ENCODE assay signal across 8 mouse cellular contexts in genomic region chr11:97699626-97700002, GRCm38 (mm10). TPM values are rescaled to one million over a fixed set of nuclear protein-coding genes. Genes with fewer than 3 reads are reported as not detected.
DNase-seq lines count a peak whose midpoint lies in the region; ATAC-seq and TF ChIP-seq lines count a peak whose summit lies in the region.

No protein-coding gene starts in this region.

- peak; percentile 87; the same call in 1 of the 2 replicates for TF ChIP-seq POLR2A in cerebellum, adult 2 months (IDR thresholded peaks at IDR 0.05; ENCODE audit: borderline replicate concordance, insufficient read depth, low read length)

- peak; percentile 62 for DNase-seq in MEL-GATA-1-ER (ENCODE audit: extremely low read depth, low read depth)
- DNase-seq in cerebellum, adult 2 months = peak; percentile 84 to 87
- peak; percentile 96 for DNase-seq in hindbrain, embryonic 10.5 days (ENCODE audit: low spot score)
- peak; percentile 78 to 86 for DNase-seq in layer of hippocampus, postnatal 14 days (ENCODE audit: low spot score in 2 of 2)
- DNase-seq in lung, postnatal 10 days = peak; percentile 98
- DNase-seq in right cerebral cortex, adult 18-20 months = peak; percentile 83
- DNase-seq in natural killer cell, adult 2 months (ENCODE audit: low spot score in 2 of 2) = no peak

- no peak for TF ChIP-seq CTCF in cerebellum, adult 2 months (IDR thresholded peaks at IDR 0.05; ENCODE audit: borderline replicate concordance, insufficient read depth, low read depth, low read length)

- no peaks in the 10 kb centered on the region for H3K27me3 ChIP-seq in cerebellum, adult 2 months (ENCODE audit: control insufficient read depth, insufficient read depth, low read length)
- no peaks in the 10 kb centered on the region for H3K27me3 ChIP-seq in hindbrain, embryonic 10.5 days (ENCODE audit: insufficient read depth, poor library complexity, severe bottlenecking)

- peaks cover 8% of the 10 kb centered on the region for H3K4me1 ChIP-seq in cerebellum, adult 2 months (ENCODE audit: control insufficient read depth, insufficient read depth, low read length)
- peaks cover 80% of the 10 kb centered on the region for H3K4me1 ChIP-seq in hindbrain, embryonic 10.5 days (replicated peaks)

- 0% methylated on average over 9 of the region's 9 CpGs for whole genome bisulfite sequencing in cerebellum, adult 2 months
- 0% methylated on average over 6 of the region's 9 CpGs for WGBS in hindbrain, embryonic 10.5 days

- H3K9me3 ChIP-seq in hindbrain, embryonic 10.5 days = no peaks in the 10 kb centered on the region

- peak overlapping the region; percentile 91 for H3K27ac ChIP-seq in cerebellum, adult 2 months (ENCODE audit: insufficient read depth, low read length)
- H3K27ac ChIP-seq in hindbrain, embryonic 10.5 days = peak overlapping the region; percentile 99

- H3K36me3 ChIP-seq in hindbrain, embryonic 10.5 days = peaks cover 7% of the 10 kb centered on the region; the same call in 1 of the 2 replicates

- H3K4me3 ChIP-seq in cerebellum, adult 2 months (replicated peaks; ENCODE audit: insufficient read depth, low read depth, low read length) = peak overlapping the region; percentile 92
- H3K4me3 ChIP-seq in hindbrain, embryonic 10.5 days = peak overlapping the region; percentile 85

- 0 out of 2 replicates have a peak, but pooled peaks have one; percentile 0 for ATAC-seq in frontal cortex, adult (ENCODE audit: low TSS enrichment)

RNA-seq across cellular contexts. Expression of gene Pcgf2, which starts 0.7 kb away (rescaled TPM):
- 54.3 and 59.5 TPM in 2 replicates for polyA plus RNA-seq in cerebellum, adult 2 months (2012; rRNA removed)
- 15.6 and 17.0 TPM in 2 replicates for polyA plus RNA-seq in hindbrain, embryonic 10.5 days (2016; fragmentation: Nextera tagmentation; extraction: Ambion mirVana)
- total RNA-seq in layer of hippocampus, postnatal 14 days (2021) = 10 to 100 TPM; 29.9 to 32.7 TPM

RNA-seq across cellular contexts. Expression of gene Psmb3, which starts 3.6 kb away (rescaled TPM):
- polyA plus RNA-seq in cerebellum, adult 2 months (2012; rRNA removed) = 291 and 295 TPM in 2 replicates
- polyA plus RNA-seq in hindbrain, embryonic 10.5 days (2016; fragmentation: Nextera tagmentation; extraction: Ambion mirVana) = 642 and 643 TPM in 2 replicates
- 100 to 1,000 TPM; 140 to 149 TPM for total RNA-seq in layer of hippocampus, postnatal 14 days (2021)

RNA-seq across cellular contexts. Expression of gene Cisd3, which starts 14.0 kb away (rescaled TPM):
- 70.2 and 72.2 TPM in 2 replicates for polyA plus RNA-seq in cerebellum, adult 2 months (2012; rRNA removed)
- polyA plus RNA-seq in hindbrain, embryonic 10.5 days (2016; fragmentation: Nextera tagmentation; extraction: Ambion mirVana) = 18.3 and 24.0 TPM in 2 replicates
- 10 to 100 TPM; 47.1 to 50.2 TPM for total RNA-seq in layer of hippocampus, postnatal 14 days (2021)

RNA-seq across cellular contexts. Expression of gene Mllt6, which starts 36.4 kb away (rescaled TPM):
- polyA plus RNA-seq in cerebellum, adult 2 months (2012; rRNA removed) = 68.4 and 69.3 TPM in 2 replicates
- polyA plus RNA-seq in hindbrain, embryonic 10.5 days (2016; fragmentation: Nextera tagmentation; extraction: Ambion mirVana) = 2.1 and 2.2 TPM in 2 replicates
- 10 to 100 TPM; 72.8 to 83.8 TPM for total RNA-seq in layer of hippocampus, postnatal 14 days (2021)

RNA-seq across cellular contexts. Expression of gene Pip4k2b, which starts 44.9 kb away (rescaled TPM):
- polyA plus RNA-seq in cerebellum, adult 2 months (2012; rRNA removed) = 47.4 and 49.5 TPM in 2 replicates
- 1.8 and 2.0 TPM in 2 replicates for polyA plus RNA-seq in hindbrain, embryonic 10.5 days (2016; fragmentation: Nextera tagmentation; extraction: Ambion mirVana)
- 100 to 1,000 TPM; 115 to 118 TPM for total RNA-seq in layer of hippocampus, postnatal 14 days (2021)

Comparison
In these comparisons a context has a peak if more than half of its experiments do, and no peak if none do; other contexts are left out.
1. DNase-seq: peak in MEL-GATA-1-ER (single experiment), cerebellum, adult 2 months (2 of 2), hindbrain, embryonic 10.5 days (single experiment), layer of hippocampus, postnatal 14 days (2 of 2), lung, postnatal 10 days (single experiment) and right cerebral cortex, adult 18-20 months (single experiment); none in natural killer cell, adult 2 months (0 of 2).